Mouse (Mus musculus) heart, embryonic 10.5 days (tissue): Measurements from ENCODE around the gene C1qa. TPM values are rescaled to one million over a fixed set of nuclear protein-coding genes. Genes with fewer than 3 reads are reported as not detected.

ENCODE experiments used
- DNase-seq: peaks from one replicate; pipeline ENCODE4 v3.0.0-alpha.2; 2017; ENCODE audit warnings: low spot score
- H3K27ac ChIP-seq: fragments of 300-500 bp; sonication (generic); 2 replicates; pipeline ENCODE4 v1.5.1; 2016; ENCODE audit warnings: mild to moderate bottlenecking
- H3K27me3 ChIP-seq: fragments of 300-500 bp; sonication (generic); 2 replicates; pipeline ENCODE4 v1.6.1; 2016; ENCODE audit warnings: mild to moderate bottlenecking; ENCODE audit not compliant: poor library complexity, insufficient read depth, severe bottlenecking
- H3K36me3 ChIP-seq: fragments of 300-500 bp; sonication (generic); 2 replicates; pipeline ENCODE4 v1.6.1; 2016; ENCODE audit warnings: mild to moderate bottlenecking, moderate library complexity
- H3K4me1 ChIP-seq: fragments of 300-500 bp; sonication (generic); 2 replicates; pipeline ENCODE4 v1.6.1; 2016; ENCODE audit warnings: mild to moderate bottlenecking
- H3K4me3 ChIP-seq: fragments of 300-500 bp; sonication (generic); 2 replicates; pipeline ENCODE4 v1.5.1; 2016; ENCODE audit warnings: mild to moderate bottlenecking, moderate library complexity
- H3K9me3 ChIP-seq: fragments of 300-500 bp; sonication (generic); 2 replicates; pipeline ENCODE4 v1.6.1; 2016; ENCODE audit warnings: mild to moderate bottlenecking, moderate library complexity
- WGBS: fragments of 180-500 bp; shearing (Covaris S2); methylation state at CpG from one replicate; pipeline ENCODE4 v1.1.7; 2016; 5-methylcytosine and 5-hydroxymethylcytosine counted together
- polyA plus RNA-seq: library from polyadenylated mRNA; unstranded; fragments of >200 nt; fragmentation: Nextera tagmentation; extraction: Ambion mirVana; gene quantifications from 2 replicates; pipeline ENCODE4 v1.2.1, GENCODE M21; 2016

C1qa gene
- polyA plus RNA-seq, 1 experiment from 2014 or later: 4.2 TPM

DNA sequence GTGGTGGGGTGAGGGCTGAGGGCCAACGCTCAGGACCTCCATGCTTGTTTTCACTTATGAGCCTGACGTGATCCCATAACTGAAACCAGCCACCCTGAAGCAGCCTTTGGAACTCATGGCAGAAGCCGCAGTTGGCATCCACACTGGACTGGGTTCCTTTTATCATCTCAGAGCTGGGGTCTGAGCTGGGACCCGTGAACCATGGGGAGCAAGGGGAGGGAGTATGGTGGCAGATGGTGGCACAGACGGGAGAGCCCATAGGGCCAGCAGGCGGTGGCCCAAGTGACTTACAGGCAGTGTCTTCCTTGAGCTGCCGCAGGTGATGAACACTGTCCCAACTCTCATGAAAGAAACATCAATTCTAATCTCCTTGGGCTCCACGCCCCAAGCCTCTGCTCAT is 20.2 kb upstream of the C1qa start:
- Histone ChIP-seq H3K36me3 (no peaks in the 10 kb centered on the region), H3K27me3 (peaks cover 87% of the 10 kb centered on the region), H3K4me1 (peaks cover 7% of the 10 kb centered on the region; the same call in 1 of the 2 replicates), H3K27ac (no peak overlapping the region), H3K4me3 (no peak overlapping the region), H3K9me3 (no peaks in the 10 kb centered on the region)
- no peak for DNase-seq
- WGBS: 79% methylated on average over 8 of the region's 8 CpGs

- no peak overlapping the region for H3K27ac ChIP-seq
- peaks cover 86% of the 10 kb centered on the region for H3K27me3 ChIP-seq
- DNase-seq: no peak
- no peak overlapping the region for H3K4me3 ChIP-seq
- H3K4me1 ChIP-seq: peaks cover 7% of the 10 kb centered on the region; the same call in 1 of the 2 replicates
- 28% methylated on average over 7 of the region's 7 CpGs for WGBS
- no peaks in the 10 kb centered on the region for H3K9me3 ChIP-seq
- no peaks in the 10 kb centered on the region for H3K36me3 ChIP-seq
These were observed 18.5 kb upstream of the C1qa start for GRCm38 (mm10) chr4:136917165-136917524.

DNA sequence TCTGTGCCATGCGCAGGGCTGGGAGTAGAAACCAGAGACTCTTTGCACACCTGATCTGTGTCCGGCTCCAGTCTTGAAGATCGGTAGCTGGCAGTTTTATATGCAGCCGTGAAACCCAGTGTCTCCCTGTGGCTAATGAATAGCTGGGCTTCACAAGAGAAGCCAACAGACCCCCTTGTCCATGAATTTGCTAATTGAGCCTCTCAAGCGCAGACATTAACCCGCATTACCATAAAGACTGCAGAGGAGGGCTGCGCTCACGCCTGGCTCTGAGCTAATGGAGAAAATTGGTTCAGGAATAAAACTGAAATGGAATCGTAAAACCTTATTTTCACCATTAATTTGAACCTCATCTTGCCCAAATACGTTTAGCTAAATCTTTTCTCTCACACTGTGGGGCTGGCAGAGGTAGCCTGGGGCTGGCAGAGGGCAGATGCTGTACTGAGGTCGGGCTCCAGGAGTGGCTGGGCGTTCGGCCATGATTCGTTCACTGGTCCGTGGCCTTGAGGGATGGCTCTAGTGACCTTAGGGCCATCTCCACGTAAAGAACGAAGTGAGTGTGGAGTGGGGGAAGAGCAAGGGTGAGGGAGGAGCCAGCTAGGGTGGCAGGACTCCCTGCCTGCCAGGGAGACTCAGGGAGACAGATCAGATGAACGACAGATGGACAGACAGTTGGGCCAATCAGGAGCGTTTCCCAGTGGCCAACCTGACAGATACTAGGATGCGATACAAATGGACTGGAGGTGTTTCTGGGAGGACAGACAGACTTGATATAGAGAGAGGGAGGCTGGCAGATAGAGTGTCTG is 18.0 kb upstream of the C1qa start:
- Histone ChIP-seq H3K4me1 (peaks cover 11% of the 10 kb centered on the region; the same call in 1 of the 2 replicates), H3K27me3 (peaks cover 86% of the 10 kb centered on the region), H3K9me3 (no peaks in the 10 kb centered on the region), H3K36me3 (no peaks in the 10 kb centered on the region), H3K4me3 (no peak overlapping the region), H3K27ac (no peak overlapping the region)
- DNase-seq: no peak
- WGBS: 71% methylated on average over 20 of the region's 20 CpGs

DNA sequence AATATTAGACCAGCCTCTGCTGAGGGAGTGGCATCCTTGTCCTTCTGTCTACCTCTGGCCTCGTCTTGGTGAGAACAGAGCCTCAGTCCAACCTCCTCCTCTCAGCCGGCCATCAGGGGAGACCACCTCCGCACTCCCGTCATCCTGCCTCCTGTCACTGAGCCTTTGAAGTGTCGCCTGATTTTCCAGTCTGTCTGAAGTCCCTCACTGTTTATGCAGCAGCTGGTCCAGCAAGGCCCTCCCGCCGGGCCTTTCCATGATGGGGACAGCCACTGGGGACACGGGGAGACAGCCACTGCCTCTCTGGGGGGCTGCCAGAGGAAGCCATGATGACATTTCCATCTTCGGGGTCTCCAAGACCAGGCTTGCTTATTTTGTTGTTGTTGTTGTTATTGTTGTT is 14.2 kb upstream of the C1qa start:
- H3K9me3 ChIP-seq: no peaks in the 10 kb centered on the region
- no peak overlapping the region for H3K27ac ChIP-seq
- peaks cover 18% of the 10 kb centered on the region for H3K4me1 ChIP-seq
- WGBS: 13% methylated on average over 9 of the region's 9 CpGs
- H3K4me3 ChIP-seq: no peak overlapping the region
- peaks cover 91% of the 10 kb centered on the region for H3K27me3 ChIP-seq
- DNase-seq: no peak
- H3K36me3 ChIP-seq: no peaks in the 10 kb centered on the region

DNA sequence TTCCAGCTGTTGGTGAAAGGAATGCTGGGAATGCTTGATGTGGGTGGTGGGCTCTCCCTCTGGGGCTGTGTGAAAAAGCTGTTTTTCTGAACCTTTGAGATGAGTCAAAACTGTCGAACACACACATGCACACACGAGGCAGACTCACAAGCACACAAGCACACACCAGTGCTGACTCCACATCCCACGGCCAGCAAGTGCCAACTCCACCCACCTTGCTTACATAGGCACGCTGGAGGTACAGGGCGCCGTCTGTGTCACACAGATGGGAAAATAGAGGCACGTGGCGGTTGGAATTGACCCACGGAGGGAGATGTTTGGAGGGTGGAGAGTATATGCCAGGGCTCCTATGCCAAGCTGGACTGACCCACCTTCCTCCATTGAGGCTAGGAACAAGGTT is 13.2 kb upstream of the C1qa start:
- H3K4me3 ChIP-seq: no peak overlapping the region
- no peaks in the 10 kb centered on the region for H3K9me3 ChIP-seq
- peaks cover 18% of the 10 kb centered on the region for H3K4me1 ChIP-seq
- 47% methylated on average over 9 of the region's 9 CpGs for WGBS
- peaks cover 90% of the 10 kb centered on the region for H3K27me3 ChIP-seq
- DNase-seq: no peak
- H3K27ac ChIP-seq: no peak overlapping the region
- H3K36me3 ChIP-seq: no peaks in the 10 kb centered on the region

- no peak for DNase-seq
- H3K9me3 ChIP-seq: no peaks in the 10 kb centered on the region
- peaks cover 90% of the 10 kb centered on the region for H3K27me3 ChIP-seq
- no peak overlapping the region for H3K27ac ChIP-seq
- peaks cover 18% of the 10 kb centered on the region for H3K4me1 ChIP-seq
- H3K4me3 ChIP-seq: no peak overlapping the region
- 12% methylated on average over 17 of the region's 17 CpGs for WGBS
- H3K36me3 ChIP-seq: no peaks in the 10 kb centered on the region
These were observed 12.6 kb upstream of the C1qa start for GRCm38 (mm10) chr4:136911211-136911646.

- Histone ChIP-seq H3K27ac (no peak overlapping the region), H3K4me1 (peaks cover 20% of the 10 kb centered on the region), H3K9me3 (no peaks in the 10 kb centered on the region), H3K36me3 (no peaks in the 10 kb centered on the region), H3K4me3 (no peak overlapping the region), H3K27me3 (peaks cover 91% of the 10 kb centered on the region)
- DNase-seq: no peak
These were observed 9.2 kb upstream of the C1qa start for GRCm38 (mm10) chr4:136907809-136908208.

- no peak overlapping the region for H3K4me3 ChIP-seq
- DNase-seq: no peak
- H3K27ac ChIP-seq: no peak overlapping the region
- peaks cover 91% of the 10 kb centered on the region for H3K27me3 ChIP-seq
- H3K9me3 ChIP-seq: no peaks in the 10 kb centered on the region
- 14% methylated on average over 7 of the region's 7 CpGs for WGBS
- H3K36me3 ChIP-seq: no peaks in the 10 kb centered on the region
- H3K4me1 ChIP-seq: peaks cover 20% of the 10 kb centered on the region
These were observed 8.4 kb upstream of the C1qa start for GRCm38 (mm10) chr4:136907033-136907432.

GRCm38 (mm10) chr4:136904767-136905539 is 6.3 kb upstream of the C1qa start:
- Histone ChIP-seq H3K9me3 (no peaks in the 10 kb centered on the region), H3K27me3 (peaks cover 73% of the 10 kb centered on the region), H3K27ac (no peak overlapping the region), H3K4me1 (peaks cover 9% of the 10 kb centered on the region), H3K36me3 (no peaks in the 10 kb centered on the region), H3K4me3 (peak overlapping the region; percentile 15; the same call in 1 of the 2 replicates)
- WGBS: 2% methylated on average over 23 of the region's 23 CpGs
- DNase-seq: no peak

DNA sequence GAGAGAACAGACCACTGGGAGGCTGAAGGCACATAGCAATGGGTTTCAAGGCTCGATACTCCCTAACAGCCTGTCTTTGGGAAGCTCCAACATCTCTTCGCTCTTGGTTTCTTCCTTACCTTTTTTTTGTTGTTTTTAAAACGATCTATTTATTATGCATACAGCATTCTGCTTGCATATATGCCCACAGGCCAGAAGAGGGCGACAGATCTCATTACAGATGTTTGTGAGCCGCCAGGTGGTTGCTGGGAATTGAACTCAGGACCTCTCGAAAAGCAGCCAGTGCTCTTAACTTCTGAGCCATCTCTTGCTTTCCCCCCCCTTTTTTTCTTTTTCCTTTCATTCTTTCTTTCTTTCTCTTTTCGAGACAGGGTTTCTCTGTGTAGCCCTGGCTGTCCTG is 551 bp upstream of the C1qa start:
- 59% methylated on average over 7 of the region's 7 CpGs for WGBS
- Histone ChIP-seq H3K9me3 (no peaks in the 10 kb centered on the region), H3K36me3 (no peaks in the 10 kb centered on the region), H3K4me1 (peaks cover 5% of the 10 kb centered on the region), H3K27me3 (peaks cover 73% of the 10 kb centered on the region), H3K4me3 (no peak overlapping the region), H3K27ac (no peak overlapping the region)
- DNase-seq: no peak

GRCm38 (mm10) chr4:136898084-136898598 is 462 bp downstream of the C1qa start:
- H3K4me3 ChIP-seq: no peak overlapping the region
- no peaks in the 10 kb centered on the region for H3K9me3 ChIP-seq
- H3K36me3 ChIP-seq: no peaks in the 10 kb centered on the region
- H3K27me3 ChIP-seq: peaks cover 75% of the 10 kb centered on the region
- no peak for DNase-seq
- H3K27ac ChIP-seq: no peak overlapping the region
- 70% methylated on average over 9 of the region's 9 CpGs for WGBS
- peaks cover 5% of the 10 kb centered on the region for H3K4me1 ChIP-seq

DNA sequence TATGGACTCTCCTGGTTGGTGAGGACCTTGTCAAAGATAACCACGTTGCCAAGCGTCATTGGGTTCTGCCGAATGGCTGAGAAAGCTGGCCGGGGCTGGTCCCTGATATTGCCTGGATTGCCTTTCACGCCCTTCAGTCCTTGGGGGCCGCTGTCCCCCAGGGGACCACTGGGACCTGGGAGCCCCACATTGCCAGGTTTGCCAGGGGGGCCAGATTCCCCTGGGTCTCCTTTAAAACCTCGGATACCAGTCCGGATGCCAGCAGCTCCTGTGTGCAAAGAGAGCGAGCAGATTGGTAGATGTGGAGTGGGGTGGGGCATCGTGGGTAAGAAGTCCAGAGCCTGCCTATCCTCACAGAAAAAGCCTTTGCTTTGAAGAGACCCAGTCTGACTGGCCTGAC is 2.1 kb downstream of the C1qa start:
- H3K27me3 ChIP-seq: peaks cover 80% of the 10 kb centered on the region
- H3K4me3 ChIP-seq: no peak overlapping the region
- H3K27ac ChIP-seq: no peak overlapping the region
- WGBS: 39% methylated on average over 10 of the region's 10 CpGs
- no peaks in the 10 kb centered on the region for H3K36me3 ChIP-seq
- no peak for DNase-seq
- no peaks in the 10 kb centered on the region for H3K9me3 ChIP-seq
- H3K4me1 ChIP-seq: peaks cover 5% of the 10 kb centered on the region

DNA sequence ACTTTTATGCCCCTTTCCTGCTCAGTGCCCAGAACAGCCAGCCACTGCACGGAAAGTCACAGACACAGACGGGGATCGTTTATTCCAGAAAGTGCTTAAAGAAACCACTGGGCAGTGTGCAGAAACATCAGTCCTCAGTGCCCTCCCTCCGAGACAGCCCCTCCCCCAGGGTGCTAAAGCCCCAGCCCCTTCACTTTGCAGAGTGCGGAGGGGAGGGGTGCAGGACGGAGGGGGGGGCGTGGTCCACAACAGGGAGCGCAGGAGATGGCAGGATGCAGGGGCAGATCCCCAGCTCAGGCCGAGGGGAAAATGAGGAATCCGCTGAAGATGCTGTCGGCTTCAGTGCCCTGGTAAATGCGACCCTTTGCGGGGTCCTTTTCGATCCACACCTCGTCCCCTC is 2.7 kb downstream of the C1qa start:
- H3K4me3 ChIP-seq: peak overlapping the region; percentile 20; the same call in 1 of the 2 replicates
- no peak for DNase-seq
- no peak overlapping the region for H3K27ac ChIP-seq
- H3K36me3 ChIP-seq: no peaks in the 10 kb centered on the region
- peaks cover 86% of the 10 kb centered on the region for H3K27me3 ChIP-seq
- 9% methylated on average over 15 of the region's 15 CpGs for whole genome bisulfite sequencing
- no peaks in the 10 kb centered on the region for H3K9me3 ChIP-seq
- peaks cover 5% of the 10 kb centered on the region for H3K4me1 ChIP-seq
